Mouse (Mus musculus) monocyte, adult 59 days (primary cell): ENCODE results near the gene Gm16485. TPM values are rescaled to one million over a fixed set of nuclear protein-coding genes. Genes with fewer than 3 reads are reported as not detected.

ENCODE experiments used
- total RNA-seq, 2 experiments: library from RNA; stranded (reverse); gene quantifications; one replicate each; pipeline ENCODE4 v1.2.4; 2023

The Gm16485 gene
- total RNA-seq = not detected

DNA sequence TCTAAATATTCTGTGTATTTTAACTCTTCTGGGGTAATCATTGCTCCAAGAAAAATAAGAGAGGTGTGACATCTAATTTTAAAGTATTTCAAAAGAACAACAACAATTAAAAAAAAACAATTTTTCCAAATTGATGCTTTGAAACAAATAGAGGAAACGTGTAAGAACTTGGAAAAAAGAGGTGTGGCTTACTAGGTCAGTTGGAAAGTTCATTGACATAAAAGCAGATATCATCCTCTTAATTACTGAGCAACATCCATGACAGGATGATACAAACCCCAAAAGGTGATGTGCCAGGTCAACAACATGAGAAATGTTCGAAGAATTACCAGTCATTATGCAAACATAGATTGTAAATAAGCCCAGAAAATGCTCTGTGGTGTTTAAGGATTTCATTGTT, at the start of gene Gm16485:
Gene Gm16485 (plus strand): TSS at position 301 of the 400 bp plus-strand sequence.

Other genes with a start within 250 kb of the Gm16485 start
- gene Pgr, start 72.0 kb upstream of the Gm16485 start, total RNA-seq = not detected